Mouse (Mus musculus): ENCODE measurements at regions not wholly inside any gene's neighbourhood (a gene's known extent, or its start where the extent isn't known, plus 50 kb on each side); places are given as distances from the start of the nearest gene placed in this dataset.
A peak's percentile ranks its signal among the peaks of the same experiment; 100 is the strongest.

GRCm38 (mm10) chr14:114567673-114568309 lies 524.2 kb upstream of the Gpc5 start:
- H3K36me3 ChIP-seq (ENCODE audit: control insufficient read depth, insufficient read depth, low read length): no peaks in the 10 kb centered on the region
- no peak overlapping the region for H3K27ac ChIP-seq
- intact Hi-C loops (cut with DNase I): no loop called here
- H3K4me1 ChIP-seq (ENCODE audit: control insufficient read depth, insufficient read depth, low read length): no peaks in the 10 kb centered on the region
- H3K27me3 ChIP-seq (ENCODE audit: control insufficient read depth, insufficient read depth, low read length): no peaks in the 10 kb centered on the region
- TF ChIP-seq POLR2A (IDR thresholded peaks at IDR 0.05; ENCODE audit: insufficient read depth, low read depth, low read length) (no peak), EP300 (IDR thresholded peaks at IDR 0.05; ENCODE audit: insufficient read depth, low read depth, low read length) (no peak), CTCF (IDR thresholded peaks at IDR 0.05) (peak; percentile 57)
- 19% methylated on average over 14 of the region's 14 CpGs for WGBS
- no peak for DNase-seq
- H3K4me3 ChIP-seq: no peak overlapping the region
- no peaks in the 10 kb centered on the region for H3K79me2 ChIP-seq (replicated peaks; ENCODE audit: control insufficient read depth, insufficient read depth, low read length)
- no peak overlapping the region for H3K9ac ChIP-seq (ENCODE audit: low read depth, low read length)

GRCm38 (mm10) chr14:114587367-114588064 lies 504.5 kb upstream of the Gpc5 start:
- Histone ChIP-seq H3K36me3 (ENCODE audit: control insufficient read depth, insufficient read depth, low read length) (no peaks in the 10 kb centered on the region), H3K27me3 (ENCODE audit: control insufficient read depth, insufficient read depth, low read length) (no peaks in the 10 kb centered on the region), H3K4me1 (ENCODE audit: control insufficient read depth, insufficient read depth, low read length) (no peaks in the 10 kb centered on the region), H3K9ac (ENCODE audit: low read depth, low read length) (no peak overlapping the region), H3K79me2 (replicated peaks; ENCODE audit: control insufficient read depth, insufficient read depth, low read length) (no peaks in the 10 kb centered on the region), H3K4me3 (no peak overlapping the region), H3K27ac (no peak overlapping the region)
- intact Hi-C loops (cut with DNase I): no loop called here
- TF ChIP-seq EP300 (IDR thresholded peaks at IDR 0.05; ENCODE audit: insufficient read depth, low read depth, low read length) (no peak), POLR2A (IDR thresholded peaks at IDR 0.05; ENCODE audit: insufficient read depth, low read depth, low read length) (no peak), CTCF (IDR thresholded peaks at IDR 0.05) (no peak)
- WGBS: 33% methylated on average over 4 of the region's 4 CpGs
- DNase-seq: no peak

GRCm38 (mm10) chr14:114609296-114609695 lies 482.7 kb upstream of the Gpc5 start:
- Histone ChIP-seq H3K79me2 (replicated peaks; ENCODE audit: control insufficient read depth, insufficient read depth, low read length) (no peaks in the 10 kb centered on the region), H3K4me3 (no peak overlapping the region), H3K9ac (ENCODE audit: low read depth, low read length) (no peak overlapping the region), H3K27me3 (ENCODE audit: control insufficient read depth, insufficient read depth, low read length) (no peaks in the 10 kb centered on the region), H3K36me3 (ENCODE audit: control insufficient read depth, insufficient read depth, low read length) (no peaks in the 10 kb centered on the region), H3K27ac (no peak overlapping the region), H3K4me1 (ENCODE audit: control insufficient read depth, insufficient read depth, low read length) (no peaks in the 10 kb centered on the region)
- intact Hi-C loops (cut with DNase I): no loop called here
- no peak for DNase-seq
- TF ChIP-seq EP300 (IDR thresholded peaks at IDR 0.05; ENCODE audit: insufficient read depth, low read depth, low read length) (no peak), CTCF (IDR thresholded peaks at IDR 0.05) (no peak), POLR2A (IDR thresholded peaks at IDR 0.05; ENCODE audit: insufficient read depth, low read depth, low read length) (no peak)
- 68% methylated on average over 4 of the region's 4 CpGs for WGBS

GRCm38 (mm10) chr14:114612400-114612799 lies 479.6 kb upstream of the Gpc5 start:
- intact Hi-C loops (cut with DNase I): no loop called here
- WGBS: 22% methylated on average over 1 of the region's 1 CpGs
- Histone ChIP-seq H3K36me3 (ENCODE audit: control insufficient read depth, insufficient read depth, low read length) (no peaks in the 10 kb centered on the region), H3K4me1 (ENCODE audit: control insufficient read depth, insufficient read depth, low read length) (no peaks in the 10 kb centered on the region), H3K4me3 (no peak overlapping the region), H3K9ac (ENCODE audit: low read depth, low read length) (no peak overlapping the region), H3K27ac (no peak overlapping the region), H3K27me3 (ENCODE audit: control insufficient read depth, insufficient read depth, low read length) (no peaks in the 10 kb centered on the region), H3K79me2 (replicated peaks; ENCODE audit: control insufficient read depth, insufficient read depth, low read length) (no peaks in the 10 kb centered on the region)
- TF ChIP-seq POLR2A (IDR thresholded peaks at IDR 0.05; ENCODE audit: insufficient read depth, low read depth, low read length) (no peak), EP300 (IDR thresholded peaks at IDR 0.05; ENCODE audit: insufficient read depth, low read depth, low read length) (no peak), CTCF (IDR thresholded peaks at IDR 0.05) (no peak)
- no peak for DNase-seq

- Histone ChIP-seq H3K36me3 (ENCODE audit: control insufficient read depth, insufficient read depth, low read length) (no peaks in the 10 kb centered on the region), H3K27me3 (ENCODE audit: control insufficient read depth, insufficient read depth, low read length) (no peaks in the 10 kb centered on the region), H3K27ac (no peak overlapping the region), H3K4me1 (ENCODE audit: control insufficient read depth, insufficient read depth, low read length) (no peaks in the 10 kb centered on the region), H3K9ac (ENCODE audit: low read depth, low read length) (no peak overlapping the region), H3K79me2 (replicated peaks; ENCODE audit: control insufficient read depth, insufficient read depth, low read length) (no peaks in the 10 kb centered on the region), H3K4me3 (no peak overlapping the region)
- 50% methylated on average over 1 of the region's 1 CpGs for WGBS
- intact Hi-C loops (cut with DNase I): no loop called here
- TF ChIP-seq EP300 (IDR thresholded peaks at IDR 0.05; ENCODE audit: insufficient read depth, low read depth, low read length) (no peak), CTCF (IDR thresholded peaks at IDR 0.05) (no peak), POLR2A (IDR thresholded peaks at IDR 0.05; ENCODE audit: insufficient read depth, low read depth, low read length) (no peak)
- DNase-seq: no peak
Observed at GRCm38 (mm10) chr14:114656636-114657035, 435.4 kb upstream of the Gpc5 start.

- Histone ChIP-seq H3K27me3 (ENCODE audit: control insufficient read depth, insufficient read depth, low read length) (no peaks in the 10 kb centered on the region), H3K79me2 (replicated peaks; ENCODE audit: control insufficient read depth, insufficient read depth, low read length) (no peaks in the 10 kb centered on the region), H3K4me1 (ENCODE audit: control insufficient read depth, insufficient read depth, low read length) (no peaks in the 10 kb centered on the region), H3K9ac (ENCODE audit: low read depth, low read length) (no peak overlapping the region), H3K4me3 (no peak overlapping the region), H3K36me3 (ENCODE audit: control insufficient read depth, insufficient read depth, low read length) (no peaks in the 10 kb centered on the region), H3K27ac (no peak overlapping the region)
- intact Hi-C loops (cut with DNase I): no loop called here
- 60% methylated on average over 2 of the region's 2 CpGs for WGBS
- no peak for TF ChIP-seq EP300 (IDR thresholded peaks at IDR 0.05; ENCODE audit: insufficient read depth, low read depth, low read length)
- TF ChIP-seq CTCF (IDR thresholded peaks at IDR 0.05): no peak
- no peak for TF ChIP-seq POLR2A (IDR thresholded peaks at IDR 0.05; ENCODE audit: insufficient read depth, low read depth, low read length)
- no peak for DNase-seq
Observed at GRCm38 (mm10) chr14:114662028-114662427, 430.0 kb upstream of the Gpc5 start.

Measured in heart, adult 2 months (tissue).